Mouse (Mus musculus) limb, embryonic 14.5 days (tissue): Measurements from ENCODE around the gene B430305J03Rik. TPM values are rescaled to one million over a fixed set of nuclear protein-coding genes. Genes with fewer than 3 reads are reported as not detected.

ENCODE experiments used
- ATAC-seq: fragments of 200-750 bp; cut with Nextera tagmentation; 2 replicates; pipeline ENCODE4 v1.8.0; 2017; ENCODE audit warnings: low read depth, moderate number of reproducible peaks, moderate TSS enrichment; ENCODE audit not compliant: low FRiP score
- DNase-seq: peaks from one replicate; pipeline ENCODE4 v3.0.0-alpha.2; 2015; ENCODE audit warnings: low spot score
- H3K27ac ChIP-seq: fragments of 300-500 bp; sonication (generic); replicated peaks from 2 replicates; pipeline ENCODE4 v1.5.1; 2014; ENCODE audit warnings: low read depth, mild to moderate bottlenecking, low read length, moderate library complexity, mixed read lengths
- H3K27me3 ChIP-seq: fragments of 300-500 bp; sonication (generic); 2 replicates; pipeline ENCODE4 v1.6.1; 2014; ENCODE audit warnings: low read length, mixed read lengths; ENCODE audit not compliant: control insufficient read depth, insufficient read depth
- H3K36me3 ChIP-seq: fragments of 300-500 bp; sonication (generic); 2 replicates; pipeline ENCODE4 v1.6.1; 2014; ENCODE audit warnings: mild to moderate bottlenecking, low read length, moderate library complexity, mixed read lengths; ENCODE audit not compliant: control insufficient read depth, insufficient read depth
- H3K4me1 ChIP-seq: fragments of 300-500 bp; sonication (generic); 2 replicates; pipeline ENCODE4 v1.6.1; 2014; ENCODE audit warnings: antibody characterized with exemption, low read length, mixed read lengths; ENCODE audit not compliant: control insufficient read depth, insufficient read depth
- H3K4me2 ChIP-seq: fragments of 300-500 bp; sonication (generic); replicated peaks from 2 replicates; pipeline ENCODE4 v1.6.1; 2014; ENCODE audit warnings: low read depth, mild to moderate bottlenecking, low read length, moderate library complexity; ENCODE audit not compliant: severe bottlenecking
- H3K4me3 ChIP-seq: fragments of 300-500 bp; sonication (generic); replicated peaks from 2 replicates; pipeline ENCODE4 v1.5.1; 2014; ENCODE audit warnings: low read length
- H3K9ac ChIP-seq: fragments of 300-500 bp; sonication (generic); 2 replicates; pipeline ENCODE4 v1.6.1; 2014; ENCODE audit warnings: mild to moderate bottlenecking, low read depth, low read length, moderate library complexity; ENCODE audit not compliant: severe bottlenecking
- H3K9me3 ChIP-seq: fragments of 300-500 bp; sonication (generic); 2 replicates; pipeline ENCODE4 v1.6.1; 2016; ENCODE audit warnings: low read length; ENCODE audit not compliant: control insufficient read depth
- POLR2A ChIP-seq: fragments of 200-500 bp; IDR thresholded peaks from 2 replicates; pipeline ENCODE4 v1.8.0; 2012; ENCODE audit warnings: inconsistent platforms, mild to moderate bottlenecking, moderate library complexity, borderline replicate concordance; ENCODE audit not compliant: insufficient read depth, insufficient read length; ENCODE audit errors: extremely low read depth
- WGBS: fragments of 180-500 bp; shearing (Covaris S2); extraction: QIAGEN DNeasy Blood & Tissue Kit; methylation state at CpG from one replicate; pipeline ENCODE4 v1.1.7; 2014; 5-methylcytosine and 5-hydroxymethylcytosine counted together
- polyA plus RNA-seq, 2 experiments: library from polyadenylated mRNA; depleted of rRNA in 1 of 2; stranded (reverse) in 1 of 2; unstranded in 1 of 2; fragments of >200 nt; fragmentation: Nextera tagmentation in 1 of 2; extraction: Ambion mirVana in 1 of 2; gene quantifications; 2 replicates each; pipeline versions ENCODE4 v1.2.1 to v1.2.3; 2012 to 2014

B430305J03Rik gene
- polyA plus RNA-seq, 2 experiments: 0.34 TPM; not detected in 1

- no peak for DNase-seq
- Histone ChIP-seq H3K9ac (no peak overlapping the region), H3K27me3 (no peaks in the 10 kb centered on the region), H3K27ac (no peak overlapping the region), H3K9me3 (no peaks in the 10 kb centered on the region), H3K4me2 (no peak overlapping the region), H3K4me3 (no peak overlapping the region), H3K36me3 (no peaks in the 10 kb centered on the region), H3K4me1 (no peaks in the 10 kb centered on the region)
- WGBS: 81% methylated on average over 3 of the region's 3 CpGs
- no peak for TF ChIP-seq POLR2A
- ATAC-seq: no peak
Observed at GRCm38 (mm10) chr3:61395382-61395781, 29.6 kb upstream of the B430305J03Rik start.

- H3K9me3 ChIP-seq: no peaks in the 10 kb centered on the region
- TF ChIP-seq POLR2A: no peak
- no peak for DNase-seq
- WGBS: 53% methylated on average over 3 of the region's 3 CpGs
- H3K4me1 ChIP-seq: no peaks in the 10 kb centered on the region
- ATAC-seq: no peak
- no peak overlapping the region for H3K27ac ChIP-seq
- H3K27me3 ChIP-seq: no peaks in the 10 kb centered on the region
- H3K4me3 ChIP-seq: no peak overlapping the region
- H3K36me3 ChIP-seq: no peaks in the 10 kb centered on the region
- H3K9ac ChIP-seq: no peak overlapping the region
- H3K4me2 ChIP-seq: no peak overlapping the region
Observed at GRCm38 (mm10) chr3:61393520-61393919, 27.8 kb upstream of the B430305J03Rik start.

GRCm38 (mm10) chr3:61392881-61393280, 27.1 kb upstream of the B430305J03Rik start:
- Histone ChIP-seq H3K27me3 (no peaks in the 10 kb centered on the region), H3K4me1 (no peaks in the 10 kb centered on the region), H3K36me3 (no peaks in the 10 kb centered on the region), H3K27ac (no peak overlapping the region), H3K9ac (no peak overlapping the region), H3K4me3 (no peak overlapping the region), H3K4me2 (no peak overlapping the region), H3K9me3 (no peaks in the 10 kb centered on the region)
- no peak for ATAC-seq
- no peak for TF ChIP-seq POLR2A
- DNase-seq: no peak
- WGBS: 84% methylated on average over 1 of the region's 1 CpGs

DNA sequence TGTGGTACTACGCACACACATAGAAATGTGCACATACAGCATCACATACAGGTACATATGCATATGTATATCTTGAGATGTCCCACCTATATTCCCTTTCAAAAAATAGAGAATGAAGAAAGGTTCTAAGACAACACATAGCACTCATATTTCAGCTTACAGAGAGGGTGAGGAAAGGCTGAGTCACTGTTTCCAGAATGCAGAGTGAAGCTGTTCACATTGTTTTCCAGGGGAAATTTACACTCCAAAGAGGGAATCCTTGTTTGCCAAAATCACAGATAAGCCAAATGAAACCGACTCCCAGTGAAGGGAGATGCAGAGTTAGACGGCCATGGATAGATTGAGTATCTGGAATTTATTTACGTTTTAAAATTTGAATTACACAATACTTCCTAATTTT, 25.8 kb upstream of the B430305J03Rik start:
- WGBS: 75% methylated on average over 4 of the region's 4 CpGs
- H3K9me3 ChIP-seq: no peaks in the 10 kb centered on the region
- no peak overlapping the region for H3K4me2 ChIP-seq
- H3K27ac ChIP-seq: no peak overlapping the region
- DNase-seq (no peak), ATAC-seq (no peak)
- H3K36me3 ChIP-seq: no peaks in the 10 kb centered on the region
- no peaks in the 10 kb centered on the region for H3K4me1 ChIP-seq
- no peaks in the 10 kb centered on the region for H3K27me3 ChIP-seq
- no peak overlapping the region for H3K4me3 ChIP-seq
- no peak overlapping the region for H3K9ac ChIP-seq
- no peak for TF ChIP-seq POLR2A

- TF ChIP-seq POLR2A: no peak
- no peak overlapping the region for H3K4me2 ChIP-seq
- no peak overlapping the region for H3K4me3 ChIP-seq
- H3K27me3 ChIP-seq: no peaks in the 10 kb centered on the region
- no peak overlapping the region for H3K27ac ChIP-seq
- no peaks in the 10 kb centered on the region for H3K9me3 ChIP-seq
- no peak overlapping the region for H3K9ac ChIP-seq
- DNase-seq (no peak), ATAC-seq (no peak)
- H3K4me1 ChIP-seq: no peaks in the 10 kb centered on the region
- no peaks in the 10 kb centered on the region for H3K36me3 ChIP-seq
- WGBS: 74% methylated on average over 4 of the region's 4 CpGs
Observed at GRCm38 (mm10) chr3:61386368-61386767, 20.6 kb upstream of the B430305J03Rik start.

- Histone ChIP-seq H3K36me3 (no peaks in the 10 kb centered on the region), H3K9ac (no peak overlapping the region), H3K27me3 (no peaks in the 10 kb centered on the region), H3K4me1 (no peaks in the 10 kb centered on the region), H3K4me3 (no peak overlapping the region), H3K27ac (no peak overlapping the region), H3K4me2 (no peak overlapping the region), H3K9me3 (no peaks in the 10 kb centered on the region)
- DNase-seq (no peak), ATAC-seq (no peak)
- TF ChIP-seq POLR2A: no peak
- WGBS: 87% methylated on average over 8 of the region's 8 CpGs
Observed at GRCm38 (mm10) chr3:61376001-61376400, 10.2 kb upstream of the B430305J03Rik start.
